Mouse (Mus musculus) liver, embryonic 12.5 days (tissue): Measurements from ENCODE around the gene Acvr1. TPM values are rescaled to one million over a fixed set of nuclear protein-coding genes. Genes with fewer than 3 reads are reported as not detected.

Experiments
- ATAC-seq: fragments of 200-750 bp; cut with Nextera tagmentation; 2 replicates; pipeline ENCODE4 v1.8.0; 2017; ENCODE audit warnings: moderate number of reproducible peaks, mild to moderate bottlenecking, moderate library complexity
- H3K27ac ChIP-seq: fragments of 300-500 bp; sonication (generic); 2 replicates; pipeline ENCODE4 v1.5.1; 2016; ENCODE audit warnings: mild to moderate bottlenecking
- H3K27me3 ChIP-seq: fragments of 300-500 bp; sonication (generic); replicated peaks from 2 replicates; pipeline ENCODE4 v1.6.1; 2016; ENCODE audit warnings: mild to moderate bottlenecking, moderate library complexity
- H3K36me3 ChIP-seq: fragments of 300-500 bp; sonication (generic); 2 replicates; pipeline ENCODE4 v1.6.1; 2016; ENCODE audit warnings: mild to moderate bottlenecking, moderate library complexity
- H3K4me1 ChIP-seq: fragments of 300-500 bp; sonication (generic); 2 replicates; pipeline ENCODE4 v1.6.1; 2016
- H3K4me2 ChIP-seq: fragments of 300-500 bp; sonication (generic); 2 replicates; pipeline ENCODE4 v1.6.1; 2016; ENCODE audit warnings: mild to moderate bottlenecking, moderate library complexity
- H3K4me3 ChIP-seq: fragments of 300-500 bp; sonication (generic); 2 replicates; pipeline ENCODE4 v1.5.1; 2016; ENCODE audit warnings: mild to moderate bottlenecking, moderate library complexity
- H3K9ac ChIP-seq: fragments of 300-500 bp; sonication (generic); 2 replicates; pipeline ENCODE4 v1.6.1; 2016; ENCODE audit warnings: mild to moderate bottlenecking, moderate library complexity
- H3K9me3 ChIP-seq: fragments of 300-500 bp; sonication (generic); replicated peaks from 2 replicates; pipeline ENCODE4 v1.6.1; 2016; ENCODE audit warnings: mild to moderate bottlenecking, moderate library complexity
- WGBS: fragments of 180-500 bp; shearing (Covaris S2); methylation state at CpG from one replicate; pipeline ENCODE4 v1.1.7; 2016; ENCODE audit not compliant: insufficient replicate concordance; 5-methylcytosine and 5-hydroxymethylcytosine counted together
- polyA plus RNA-seq: library from polyadenylated mRNA; unstranded; fragments of >200 nt; fragmentation: Nextera tagmentation; extraction: Ambion mirVana; gene quantifications from 2 replicates; pipeline ENCODE4 v1.2.1, GENCODE M21; 2016

Acvr1 gene
- polyA plus RNA-seq, 1 experiment from 2014 or later, result 3.8 TPM

- Histone ChIP-seq H3K4me3 (no peak overlapping the region), H3K36me3 (no peaks in the 10 kb centered on the region), H3K4me2 (peak overlapping the region; percentile 3), H3K27me3 (no peaks in the 10 kb centered on the region), H3K27ac (peak overlapping the region; percentile 64; the same call in 1 of the 2 replicates), H3K4me1 (peaks cover 38% of the 10 kb centered on the region), H3K9me3 (no peaks in the 10 kb centered on the region), H3K9ac (no peak overlapping the region)
- ATAC-seq, result no peak
- 45% methylated on average over 6 of the region's 6 CpGs for WGBS
Observed at GRCm38 (mm10) chr2:58551866-58552265, 15.1 kb downstream of the Acvr1 start.

- Histone ChIP-seq H3K4me3 (no peak overlapping the region), H3K4me2 (no peak overlapping the region), H3K36me3 (no peaks in the 10 kb centered on the region), H3K27me3 (no peaks in the 10 kb centered on the region), H3K27ac (no peak overlapping the region), H3K9ac (no peak overlapping the region), H3K9me3 (no peaks in the 10 kb centered on the region), H3K4me1 (peaks cover 38% of the 10 kb centered on the region)
- 64% methylated on average over 9 of the region's 9 CpGs for WGBS
- ATAC-seq, result no peak
Observed at GRCm38 (mm10) chr2:58550488-58550887, 16.5 kb downstream of the Acvr1 start.

GRCm38 (mm10) chr2:58549960-58550359 is 17.0 kb downstream of the Acvr1 start:
- 0 out of 2 replicates have a peak overlapping the region, but pooled peaks have one; percentile 10 for H3K4me2 ChIP-seq
- no peak overlapping the region for H3K9ac ChIP-seq
- no peaks in the 10 kb centered on the region for H3K36me3 ChIP-seq
- H3K4me1 ChIP-seq, result peaks cover 43% of the 10 kb centered on the region
- 53% methylated on average over 6 of the region's 6 CpGs for WGBS
- no peaks in the 10 kb centered on the region for H3K27me3 ChIP-seq
- H3K4me3 ChIP-seq, result no peak overlapping the region
- no peak overlapping the region for H3K27ac ChIP-seq
- no peaks in the 10 kb centered on the region for H3K9me3 ChIP-seq
- peak; percentile 15; the same call in 1 of the 2 replicates for ATAC-seq

- Histone ChIP-seq H3K9me3 (no peaks in the 10 kb centered on the region), H3K27ac (no peak overlapping the region), H3K4me2 (no peak overlapping the region), H3K4me3 (no peak overlapping the region), H3K4me1 (peaks cover 52% of the 10 kb centered on the region), H3K27me3 (no peaks in the 10 kb centered on the region), H3K36me3 (no peaks in the 10 kb centered on the region), H3K9ac (no peak overlapping the region)
- WGBS, result 49% methylated on average over 7 of the region's 7 CpGs
- no peak for ATAC-seq
Observed at GRCm38 (mm10) chr2:58548943-58549342, 18.0 kb downstream of the Acvr1 start.

GRCm38 (mm10) chr2:58546264-58546663 is 20.7 kb downstream of the Acvr1 start:
- Histone ChIP-seq H3K27me3 (no peaks in the 10 kb centered on the region), H3K27ac (no peak overlapping the region), H3K9me3 (no peaks in the 10 kb centered on the region), H3K4me1 (peaks cover 42% of the 10 kb centered on the region), H3K9ac (no peak overlapping the region), H3K4me3 (no peak overlapping the region), H3K4me2 (no peak overlapping the region), H3K36me3 (no peaks in the 10 kb centered on the region)
- no peak for ATAC-seq
- WGBS, result 77% methylated on average over 7 of the region's 7 CpGs

GRCm38 (mm10) chr2:58544368-58544767 is 22.6 kb downstream of the Acvr1 start:
- Histone ChIP-seq H3K9ac (no peak overlapping the region), H3K36me3 (no peaks in the 10 kb centered on the region), H3K27me3 (no peaks in the 10 kb centered on the region), H3K4me2 (no peak overlapping the region; the same call in 1 of the 2 replicates), H3K4me3 (no peak overlapping the region), H3K9me3 (no peaks in the 10 kb centered on the region), H3K4me1 (peaks cover 31% of the 10 kb centered on the region), H3K27ac (no peak overlapping the region)
- ATAC-seq, result peak; percentile 82
- 21% methylated on average over 6 of the region's 6 CpGs for WGBS

- H3K4me3 ChIP-seq, result no peak overlapping the region
- no peaks in the 10 kb centered on the region for H3K27me3 ChIP-seq
- ATAC-seq, result no peak
- H3K4me2 ChIP-seq, result no peak overlapping the region
- no peaks in the 10 kb centered on the region for H3K9me3 ChIP-seq
- no peak overlapping the region for H3K27ac ChIP-seq
- H3K9ac ChIP-seq, result no peak overlapping the region
- H3K4me1 ChIP-seq, result peaks cover 32% of the 10 kb centered on the region
- WGBS, result 72% methylated on average over 5 of the region's 5 CpGs
- H3K36me3 ChIP-seq, result no peaks in the 10 kb centered on the region
Observed at GRCm38 (mm10) chr2:58543252-58543651, 23.7 kb downstream of the Acvr1 start.

- WGBS, result 83% methylated on average over 6 of the region's 6 CpGs
- H3K9ac ChIP-seq, result no peak overlapping the region
- H3K4me1 ChIP-seq, result peaks cover 43% of the 10 kb centered on the region
- no peak for ATAC-seq
- no peaks in the 10 kb centered on the region for H3K36me3 ChIP-seq
- H3K4me2 ChIP-seq, result no peak overlapping the region
- no peak overlapping the region for H3K4me3 ChIP-seq
- H3K27ac ChIP-seq, result no peak overlapping the region
- no peaks in the 10 kb centered on the region for H3K27me3 ChIP-seq
- no peaks in the 10 kb centered on the region for H3K9me3 ChIP-seq
Observed at GRCm38 (mm10) chr2:58538196-58538595, 28.8 kb downstream of the Acvr1 start.

- H3K36me3 ChIP-seq, result no peaks in the 10 kb centered on the region
- no peaks in the 10 kb centered on the region for H3K9me3 ChIP-seq
- H3K4me2 ChIP-seq, result no peak overlapping the region
- no peak overlapping the region for H3K9ac ChIP-seq
- ATAC-seq, result no peak
- H3K4me1 ChIP-seq, result peaks cover 55% of the 10 kb centered on the region
- no peak overlapping the region for H3K4me3 ChIP-seq
- H3K27me3 ChIP-seq, result no peaks in the 10 kb centered on the region
- 69% methylated on average over 3 of the region's 3 CpGs for WGBS
- H3K27ac ChIP-seq, result no peak overlapping the region
Observed at GRCm38 (mm10) chr2:58536796-58537195, 30.2 kb downstream of the Acvr1 start.

- no peak overlapping the region for H3K27ac ChIP-seq
- 52% methylated on average over 8 of the region's 8 CpGs for WGBS
- H3K27me3 ChIP-seq, result no peaks in the 10 kb centered on the region
- H3K4me1 ChIP-seq, result peaks cover 67% of the 10 kb centered on the region
- no peak overlapping the region for H3K4me2 ChIP-seq
- peak; percentile 31; the same call in 1 of the 2 replicates for ATAC-seq
- H3K9ac ChIP-seq, result no peak overlapping the region
- no peaks in the 10 kb centered on the region for H3K36me3 ChIP-seq
- H3K9me3 ChIP-seq, result no peaks in the 10 kb centered on the region
- H3K4me3 ChIP-seq, result no peak overlapping the region
Observed at GRCm38 (mm10) chr2:58535233-58535632, 31.7 kb downstream of the Acvr1 start.

GRCm38 (mm10) chr2:58534379-58534778 is 32.6 kb downstream of the Acvr1 start:
- 40% methylated on average over 4 of the region's 4 CpGs for WGBS
- Histone ChIP-seq H3K9me3 (no peaks in the 10 kb centered on the region), H3K36me3 (no peaks in the 10 kb centered on the region), H3K27me3 (no peaks in the 10 kb centered on the region), H3K27ac (no peak overlapping the region), H3K9ac (no peak overlapping the region), H3K4me1 (peaks cover 70% of the 10 kb centered on the region), H3K4me3 (no peak overlapping the region), H3K4me2 (no peak overlapping the region)
- ATAC-seq, result no peak

- H3K4me1 ChIP-seq, result peaks cover 67% of the 10 kb centered on the region
- no peak overlapping the region for H3K4me2 ChIP-seq
- H3K9ac ChIP-seq, result no peak overlapping the region
- WGBS, result 45% methylated on average over 7 of the region's 7 CpGs
- no peak for ATAC-seq
- H3K36me3 ChIP-seq, result no peaks in the 10 kb centered on the region
- no peaks in the 10 kb centered on the region for H3K9me3 ChIP-seq
- peak overlapping the region; percentile 45 for H3K27ac ChIP-seq
- H3K4me3 ChIP-seq, result no peak overlapping the region
- no peaks in the 10 kb centered on the region for H3K27me3 ChIP-seq
Observed at GRCm38 (mm10) chr2:58533521-58534001, 33.4 kb downstream of the Acvr1 start.

GRCm38 (mm10) chr2:58532260-58532850 is 34.6 kb downstream of the Acvr1 start:
- no peaks in the 10 kb centered on the region for H3K36me3 ChIP-seq
- 8% methylated on average over 10 of the region's 10 CpGs for WGBS
- no peaks in the 10 kb centered on the region for H3K9me3 ChIP-seq
- no peak overlapping the region for H3K9ac ChIP-seq
- peak overlapping the region; percentile 53 for H3K4me2 ChIP-seq
- peak overlapping the region; percentile 36; the same call in 1 of the 2 replicates for H3K27ac ChIP-seq
- H3K4me3 ChIP-seq, result peak overlapping the region; percentile 27
- H3K4me1 ChIP-seq, result peaks cover 64% of the 10 kb centered on the region
- H3K27me3 ChIP-seq, result no peaks in the 10 kb centered on the region
- ATAC-seq, result peak; percentile 84
